Mouse (Mus musculus) adrenal gland, postnatal 4 days (tissue): ENCODE measurements around the gene Ppm1g. TPM values are rescaled to one million over a fixed set of nuclear protein-coding genes. Genes with fewer than 3 reads are reported as not detected.

Experiments
- DNase-seq, 2 experiments: peaks; one replicate each; pipeline ENCODE4 v3.0.0; 2021 to 2022; ENCODE audit warnings: low spot score in 2 of 2, mixed read lengths in 2 of 2
- long read RNA-seq, 2 experiments: library from polyadenylated mRNA; stranded (forward); transcript quantifications; one replicate each; pipeline ENCODE4 v2.0.0; 2021
- total RNA-seq, 2 experiments: library from RNA; stranded (reverse); gene quantifications; 2 replicates each; pipeline ENCODE4 v1.2.3; 2021

Ppm1g gene
- total RNA-seq: 100 to 1,000 TPM; 107 to 117 TPM
- long read RNA-seq, experiment 1, transcript Ppm1g-201 (10 exons, 2,307 nt): major isoform, 118 of 138 reads
- long read RNA-seq, experiment 1, partial matches to known transcripts: 9 of 138 reads
- long read RNA-seq, experiment 1, other reads (novel, unspliced or antisense): 9 of 138 reads
- long read RNA-seq, experiment 2, transcript Ppm1g-201 (10 exons, 2,307 nt): major isoform, 305 of 330 reads
- long read RNA-seq, experiment 2, partial matches to known transcripts: 7 of 330 reads
- long read RNA-seq, experiment 2, other reads (novel, unspliced or antisense): 17 of 330 reads

- DNase-seq: peak; percentile 96 to 99
These were observed at the start of gene Ppm1g for GRCm38 (mm10) chr5:31220448-31221303. Gene Ppm1g, minus strand, starts transcription at chr5:31220687.

GRCm38 (mm10) chr5:31267686-31268085 lies 47.2 kb upstream of the Ppm1g start:
- DNase-seq: no peak

- DNase-seq: no peak
These were observed 45.6 kb upstream of the Ppm1g start for GRCm38 (mm10) chr5:31266101-31266500.

- no peak for DNase-seq
These were observed 37.1 kb upstream of the Ppm1g start for GRCm38 (mm10) chr5:31257616-31258015.

GRCm38 (mm10) chr5:31255971-31256370 lies 35.5 kb upstream of the Ppm1g start:
- no peak for DNase-seq

DNA sequence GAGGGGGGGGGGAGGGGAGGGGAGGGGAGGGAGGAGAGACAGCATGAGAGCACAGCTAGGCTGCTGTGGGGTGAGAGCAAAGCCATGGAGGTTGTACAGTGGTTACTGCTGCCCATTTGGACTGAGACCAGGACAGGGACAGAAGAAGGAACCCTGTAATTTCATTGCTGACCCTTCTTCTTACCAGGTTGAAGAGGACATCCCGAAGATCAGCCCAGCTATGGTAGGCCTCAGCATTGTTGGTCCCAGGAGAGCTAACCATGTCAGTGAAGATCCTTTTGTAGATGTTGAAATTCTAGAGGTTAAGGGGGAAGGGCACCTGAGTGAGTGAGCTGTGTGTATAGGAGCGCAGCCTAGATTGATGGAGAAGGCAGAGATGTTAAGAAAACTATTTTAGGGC lies 34.9 kb upstream of the Ppm1g start:
- DNase-seq: no peak

DNA sequence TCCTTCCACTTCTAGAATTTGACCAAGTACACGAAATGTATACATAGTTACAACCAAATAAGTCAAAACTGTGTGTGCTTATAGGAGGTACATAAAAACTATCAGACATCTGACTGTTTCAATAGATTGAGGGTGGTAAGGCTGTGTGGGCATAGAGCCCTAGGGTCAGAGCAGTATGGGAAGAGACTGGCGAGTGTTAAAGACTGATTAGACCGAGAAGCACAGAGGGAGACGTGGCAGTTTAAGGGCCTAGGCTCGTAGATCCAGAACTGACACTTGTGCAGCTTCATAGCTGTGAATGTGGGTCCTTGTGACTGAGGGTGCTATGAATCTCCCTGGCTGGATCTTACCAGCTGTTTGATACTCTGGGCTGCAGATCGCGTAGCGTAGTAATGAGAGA lies 34.4 kb upstream of the Ppm1g start:
- no peak for DNase-seq

DNA sequence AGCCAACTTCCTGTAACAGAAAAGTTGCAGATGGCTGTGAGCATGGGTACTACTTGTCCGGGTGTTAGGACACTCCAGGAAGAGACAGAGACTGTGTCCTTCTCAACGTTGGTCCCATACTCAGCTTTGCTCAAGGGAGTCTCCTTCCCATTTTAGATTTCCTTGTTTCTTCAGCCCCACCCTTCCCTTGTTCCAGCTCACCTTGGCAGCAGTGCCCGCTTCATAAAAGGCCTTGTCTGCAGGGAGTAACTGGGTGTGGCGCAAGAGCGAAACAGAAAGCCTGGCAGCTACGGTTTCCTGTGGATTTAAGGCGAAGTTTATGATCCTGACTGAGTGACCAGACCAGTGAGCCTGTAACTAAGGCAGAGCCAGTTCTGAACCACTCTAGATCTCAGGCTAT lies 34.0 kb upstream of the Ppm1g start:
- no peak for DNase-seq

- DNase-seq: peak in 1 of 2 experiments; percentile 2
These were observed 33.3 kb upstream of the Ppm1g start for GRCm38 (mm10) chr5:31253806-31254205.

DNA sequence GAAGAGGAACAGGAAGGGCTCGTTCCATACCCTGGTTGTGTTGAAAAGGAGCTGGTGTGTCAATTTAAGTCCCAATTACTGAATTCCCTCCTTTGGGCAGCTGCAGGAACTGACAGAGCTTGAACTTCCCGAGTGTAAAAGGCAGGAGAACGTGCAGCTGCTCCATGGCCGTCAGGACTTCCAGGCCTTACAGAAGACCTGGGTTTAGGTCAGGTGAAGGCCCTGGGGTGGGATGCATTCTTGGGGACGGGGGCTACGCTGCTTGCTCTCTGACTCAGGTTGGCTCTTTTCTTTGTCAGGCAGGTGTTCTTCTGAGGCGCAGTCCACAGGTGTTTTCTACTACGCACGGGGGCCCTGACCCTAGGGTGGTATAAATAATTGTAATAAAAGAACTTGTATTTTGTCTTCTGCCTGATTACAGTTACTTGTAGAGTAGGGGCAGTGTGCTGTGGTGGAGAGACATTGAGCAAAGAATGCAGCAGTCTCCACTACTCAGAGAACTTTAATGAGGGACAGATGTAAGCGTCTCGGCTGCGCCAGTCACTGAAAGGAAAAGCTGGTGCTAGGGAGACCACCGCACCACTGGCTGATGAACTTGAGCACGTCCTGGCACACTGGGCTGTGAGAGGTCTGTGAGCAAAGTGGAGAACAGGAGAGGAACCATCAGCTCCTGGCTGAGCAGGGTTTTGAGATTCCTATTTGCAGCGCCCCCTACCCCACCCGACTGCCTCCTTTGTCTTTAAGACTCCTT lies 32.5 kb upstream of the Ppm1g start:
- peak in 1 of 2 experiments; percentile 2 for DNase-seq

DNA sequence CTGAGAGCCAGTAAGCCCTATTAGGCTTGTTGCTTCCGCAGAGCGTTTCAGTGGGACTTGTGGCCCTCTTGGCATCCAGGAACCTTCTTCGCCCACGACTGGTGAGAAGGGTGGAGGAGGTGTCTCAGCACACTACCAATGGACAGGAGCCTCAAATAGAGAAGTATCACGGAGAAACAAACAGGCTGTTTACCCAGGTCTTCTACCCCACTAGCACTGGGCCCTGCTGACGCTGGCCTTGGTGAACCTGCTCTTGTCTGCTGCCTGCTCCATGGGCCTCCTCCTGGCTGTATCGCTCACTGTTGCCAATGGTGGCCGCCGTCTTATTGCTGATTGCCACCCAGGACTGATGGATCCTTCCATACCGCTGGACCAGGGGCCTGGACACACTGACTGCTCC lies 31.7 kb upstream of the Ppm1g start:
- no peak for DNase-seq

DNA sequence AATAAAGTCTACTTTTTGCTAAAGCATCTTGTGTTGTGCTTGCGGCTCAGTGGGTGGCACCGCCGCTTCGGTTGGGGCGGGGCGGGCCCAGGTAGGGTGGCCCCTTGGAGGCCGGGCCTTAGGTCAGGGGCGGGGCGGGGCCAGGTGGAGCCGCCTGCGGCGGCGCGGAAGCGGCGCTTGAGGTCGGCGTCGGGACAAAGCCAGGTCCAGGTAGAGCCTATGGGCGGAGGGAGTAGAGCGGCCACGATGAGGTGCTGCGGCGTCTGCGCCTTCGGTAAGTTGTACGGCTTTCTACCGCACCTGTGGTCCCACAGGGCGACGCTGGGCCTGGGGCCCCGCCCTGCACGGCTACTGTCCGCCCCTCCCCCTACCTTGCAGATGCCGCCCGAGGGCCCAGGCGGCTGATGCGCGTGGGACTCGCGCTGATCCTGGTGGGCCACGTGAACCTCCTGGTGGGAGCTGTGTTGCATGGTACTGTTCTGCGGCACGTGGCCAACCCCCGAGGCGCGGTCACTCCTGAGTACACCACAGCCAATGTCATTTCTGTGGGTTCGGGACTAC lies 31.1 kb upstream of the Ppm1g start, which contains the start of gene Krtcap3:
Gene Krtcap3 (plus strand): TSS at position 151 of the 561 bp plus-strand sequence.
- DNase-seq: no peak

DNA sequence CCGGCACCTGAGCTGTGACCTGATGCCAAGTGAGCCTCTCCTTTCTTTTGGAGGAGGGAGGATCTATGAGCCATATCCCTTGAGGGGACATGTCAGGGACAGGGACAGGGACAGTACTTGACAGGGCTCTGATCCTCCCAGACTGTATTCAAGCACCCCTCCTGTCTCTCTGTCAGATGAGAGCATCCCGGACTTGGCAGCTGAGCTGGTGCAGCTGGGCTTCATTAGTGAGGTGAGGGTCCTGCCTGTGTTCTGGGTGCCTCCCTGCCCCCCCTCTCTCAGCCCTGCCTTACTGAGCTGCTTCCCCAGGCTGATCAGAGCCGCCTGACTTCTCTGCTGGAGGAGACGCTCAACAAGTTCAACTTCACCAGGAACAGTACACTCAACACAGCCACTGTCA lies 30.2 kb upstream of the Ppm1g start:
- no peak for DNase-seq

DNA sequence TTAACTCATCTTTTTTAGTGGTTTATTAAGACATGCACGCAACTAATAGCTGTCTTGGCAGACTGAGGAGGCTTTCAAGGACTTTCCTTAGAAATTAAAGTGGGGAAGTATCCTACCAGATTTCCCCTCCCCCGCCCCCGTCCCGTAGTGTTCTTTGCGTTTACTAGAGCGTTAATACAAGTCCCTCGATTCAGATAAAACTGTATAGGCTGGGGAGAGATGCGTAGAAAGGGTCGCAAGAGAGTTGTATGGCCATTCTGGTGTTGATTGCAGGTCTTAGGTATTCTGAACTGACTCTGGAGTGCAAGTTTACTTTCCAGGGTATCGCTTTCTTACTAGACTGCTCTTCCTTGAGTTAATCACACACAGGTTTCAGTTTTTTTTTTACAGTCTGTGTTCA lies 21.7 kb upstream of the Ppm1g start:
- DNase-seq: no peak

GRCm38 (mm10) chr5:31241522-31242034 lies 21.1 kb upstream of the Ppm1g start:
- no peak for DNase-seq

DNA sequence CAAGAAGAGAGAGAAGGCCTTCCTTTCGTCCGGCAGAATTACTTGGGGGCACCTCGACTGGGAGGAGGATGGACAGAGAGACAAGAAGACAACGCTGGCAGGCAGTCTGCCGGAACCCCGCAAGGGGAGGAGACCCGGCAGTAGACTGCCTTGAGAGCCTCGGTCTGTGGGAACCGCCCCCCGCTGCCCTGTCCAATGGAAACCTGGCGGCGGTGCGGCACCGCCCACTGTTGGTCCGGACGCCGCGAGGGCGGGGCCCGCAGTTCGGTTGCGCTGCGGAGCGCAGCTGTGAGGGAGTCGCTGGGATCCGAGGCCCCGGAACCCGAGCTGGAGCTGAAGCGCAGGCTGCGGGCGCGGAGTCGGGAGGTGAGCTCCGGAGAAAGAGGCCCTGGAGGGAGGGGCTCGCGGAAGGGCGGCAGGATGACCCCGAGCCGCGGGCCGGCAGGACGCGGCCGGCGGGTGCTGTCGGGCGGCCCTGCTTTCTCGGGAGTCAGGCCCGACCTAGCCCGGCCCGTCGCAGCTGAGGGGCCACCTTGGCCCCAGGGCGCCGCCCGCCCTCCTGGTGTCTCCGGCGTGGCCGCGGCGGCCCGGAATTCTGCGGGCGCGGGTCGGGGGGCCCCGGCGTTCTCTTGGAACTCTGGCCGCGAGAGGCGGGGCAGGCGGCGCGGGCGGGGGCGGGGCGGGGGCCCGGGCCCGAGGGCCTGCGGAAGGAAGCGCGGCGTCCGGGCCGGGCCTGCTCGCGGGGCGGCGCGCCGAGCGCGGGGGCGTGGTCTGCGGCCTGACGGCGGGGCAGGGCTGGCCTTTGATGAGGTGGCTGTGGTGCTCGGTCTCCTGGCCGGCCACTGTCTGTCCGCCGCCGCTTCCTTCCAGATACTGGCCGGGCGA lies 20.4 kb upstream of the Ppm1g start, which contains the start of the genes Nrbp1 and Gm9970:
Gene Nrbp1 (plus strand): TSS at position 228 of the 885 bp plus-strand sequence.
Gene Gm9970 (minus strand): TSS at position 596 of the 885 bp plus-strand sequence.
- peak; percentile 91 to 92 for DNase-seq

GRCm38 (mm10) chr5:31226641-31227040 lies 6.2 kb upstream of the Ppm1g start:
- DNase-seq: no peak

GRCm38 (mm10) chr5:31222696-31223095 lies 2.2 kb upstream of the Ppm1g start:
- DNase-seq: no peak

DNA sequence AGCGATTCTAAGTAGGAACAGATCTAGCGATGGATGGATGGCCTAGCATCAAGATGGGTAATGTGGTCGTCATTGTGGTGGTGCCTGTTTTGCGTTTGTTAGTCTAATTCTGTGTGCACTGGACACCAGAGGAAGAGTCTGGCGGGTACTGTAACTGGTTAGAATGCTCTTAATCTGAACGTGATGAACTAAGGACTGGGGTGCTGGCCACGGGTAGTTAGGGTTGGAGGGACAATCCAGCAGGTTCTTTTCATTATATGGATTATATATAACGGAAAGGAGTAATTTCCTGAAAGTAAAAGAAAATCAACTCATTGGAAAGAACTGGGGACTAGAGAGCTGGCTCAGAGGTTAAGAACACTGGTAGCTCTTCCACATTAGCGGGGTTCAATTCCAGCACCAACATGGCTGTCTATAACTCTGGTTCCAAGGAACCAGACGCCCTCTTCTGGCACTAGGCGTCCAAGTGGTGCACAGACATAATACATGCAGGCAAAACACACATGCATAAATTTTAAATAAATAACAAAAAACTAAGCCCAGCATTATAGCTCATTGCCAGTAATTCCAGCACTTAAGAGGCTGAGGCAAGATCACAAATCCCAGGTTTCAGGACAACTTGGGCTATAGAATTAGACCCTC lies 938 bp upstream of the Ppm1g start:
- no peak for DNase-seq
